ENCODE assay signal across 14 mouse cellular contexts in genomic region chr8:113361900-113362299, GRCm38 (mm10).
DNase-seq lines count a peak whose midpoint lies in the region; ATAC-seq and TF ChIP-seq lines count a peak whose summit lies in the region.
"Had no signal": no experiment of that assay in that cellular context is flagged by ENCODE, and none has a peak within 500 bp of the region (broad histone marks: within the 10 kb centered on the region; RNA-seq: fewer than 3 reads in every experiment).

No protein-coding gene starts in this region.

- 54% methylated on average over 7 of the region's 7 CpGs for WGBS in kidney, adult 2 months

- no peaks in the 10 kb centered on the region for H3K4me1 ChIP-seq in kidney, adult 2 months (ENCODE audit: control insufficient read depth, insufficient read depth, low read length)
- H3K4me1 ChIP-seq: embryonic facial prominence, embryonic 12.5 days; midbrain, embryonic 15.5 days; neural tube, embryonic 12.5 days; stomach, embryonic 15.5 days had no signal

- no peaks in the 10 kb centered on the region for H3K36me3 ChIP-seq in kidney, adult 2 months (ENCODE audit: control insufficient read depth, insufficient read depth, low read length)
- H3K36me3 ChIP-seq: embryonic facial prominence, embryonic 12.5 days; midbrain, embryonic 15.5 days; neural tube, embryonic 12.5 days; stomach, embryonic 15.5 days had no signal

- no peak overlapping the region for H3K27ac ChIP-seq in left cerebral cortex, adult 2 months
- no peak overlapping the region for H3K27ac ChIP-seq in kidney, adult 2 months (ENCODE audit: insufficient read depth, low read depth, low read length)
- H3K27ac ChIP-seq: embryonic facial prominence, embryonic 12.5 days; midbrain, embryonic 15.5 days; neural tube, embryonic 12.5 days; stomach, embryonic 15.5 days had no signal

- TF ChIP-seq POLR2A in kidney, adult 2 months (IDR thresholded peaks at IDR 0.05; ENCODE audit: low read depth, low read length): no peak

- peak; percentile 25 for DNase-seq in adrenal gland, postnatal 10 days
- DNase-seq in adrenal gland, adult 8-10 months: no peak
- DNase-seq in left cerebral cortex, adult 2 months (ENCODE audit: extremely low spot score in 1 of 2, low spot score in 2 of 2): no peak
- no peak for DNase-seq in left cerebral cortex, postnatal 36 days (ENCODE audit: low spot score in 2 of 2)
- peak; percentile 72 for DNase-seq in R1 (ENCODE audit: low read depth, low spot score)
- peak; percentile 23 for DNase-seq in lung, postnatal 14 days
- DNase-seq in kidney, adult 2 months: no peak
- DNase-seq: cerebellum, adult 2 months; kidney, postnatal 10 days had no signal

- H3K4me3 ChIP-seq in left cerebral cortex, adult 2 months: no peak overlapping the region
- H3K4me3 ChIP-seq in kidney, adult 2 months (ENCODE audit: insufficient read depth, low read depth, low read length): no peak overlapping the region
- H3K4me3 ChIP-seq: embryonic facial prominence, embryonic 12.5 days; midbrain, embryonic 15.5 days; neural tube, embryonic 12.5 days; stomach, embryonic 15.5 days had no signal

- ATAC-seq in cerebellum, adult (ENCODE audit: insufficient number of reproducible peaks, low FRiP score, low TSS enrichment): no peak
- ATAC-seq: midbrain, embryonic 15.5 days had no signal

- no peaks in the 10 kb centered on the region for H3K27me3 ChIP-seq in kidney, adult 2 months (replicated peaks; ENCODE audit: control insufficient read depth, insufficient read depth, low read length)
- H3K27me3 ChIP-seq: embryonic facial prominence, embryonic 12.5 days; midbrain, embryonic 15.5 days; neural tube, embryonic 12.5 days; stomach, embryonic 15.5 days had no signal

- peak; percentile 17 for TF ChIP-seq CTCF in left cerebral cortex, adult 2 months (IDR thresholded peaks at IDR 0.05)
- TF ChIP-seq CTCF in kidney, adult 2 months (conservative IDR thresholded peaks at IDR 0.05; ENCODE audit: insufficient read depth, insufficient read length, low read depth, low read length): no peak

- intact Hi-C loops in left cerebral cortex, adult 2 months (cut with DNase I): no loop called here
- intact Hi-C loops in left cerebral cortex, postnatal 36 days (cut with DNase I): no loop called here

Comparison
In these comparisons a context has a peak if more than half of its experiments do, and no peak if none do; other contexts are left out.
1. DNase-seq: peak in adrenal gland, postnatal 10 days (single experiment), R1 (single experiment) and lung, postnatal 14 days (single experiment); none in adrenal gland, adult 8-10 months (single experiment), left cerebral cortex, adult 2 months (0 of 2), left cerebral cortex, postnatal 36 days (0 of 2) and kidney, adult 2 months (single experiment).